In genomic region chr7:127196484-127196883, GRCm38 (mm10) we compare ENCODE assay signal across 8 mouse cellular contexts. TPM values are rescaled to one million over a fixed set of nuclear protein-coding genes. Genes with fewer than 3 reads are reported as not detected.
DNase-seq lines count a peak whose midpoint lies in the region; ATAC-seq and TF ChIP-seq lines count a peak whose summit lies in the region.

No protein-coding gene starts in this region.

- peak overlapping the region; percentile 76 for H3K9ac ChIP-seq in heart, embryonic 12.5 days
- H3K9ac ChIP-seq in MEL (ENCODE audit: control insufficient read depth, low read depth, low read length, poor library complexity, severe bottlenecking), result peak overlapping the region; percentile 67
- H3K9ac ChIP-seq in hindbrain, embryonic 11.5 days (ENCODE audit: low read depth, low read length), result peak overlapping the region; percentile 74
- peak overlapping the region; percentile 72 for H3K9ac ChIP-seq in midbrain, embryonic 13.5 days (replicated peaks)

- H3K27me3 ChIP-seq in heart, embryonic 12.5 days (replicated peaks), result no peaks in the 10 kb centered on the region
- no peaks in the 10 kb centered on the region for H3K27me3 ChIP-seq in MEL (ENCODE audit: control insufficient read depth in 1 of 2, insufficient read depth in 2 of 2, low read length in 2 of 2)
- H3K27me3 ChIP-seq in hindbrain, embryonic 11.5 days (ENCODE audit: control insufficient read depth, insufficient read depth, low read length), result no peaks in the 10 kb centered on the region
- no peaks in the 10 kb centered on the region for H3K27me3 ChIP-seq in midbrain, embryonic 13.5 days
- no peaks in the 10 kb centered on the region for H3K27me3 ChIP-seq in kidney, adult 2 months (replicated peaks; ENCODE audit: control insufficient read depth, insufficient read depth, low read length)

- peak overlapping the region; percentile 62 for H3K27ac ChIP-seq in heart, embryonic 12.5 days (ENCODE audit: poor library complexity, severe bottlenecking)
- peak overlapping the region; percentile 67 for H3K27ac ChIP-seq in MEL (ENCODE audit: control insufficient read depth, low read depth, low read length)
- H3K27ac ChIP-seq in hindbrain, embryonic 11.5 days (ENCODE audit: low read depth, low read length), result peak overlapping the region; percentile 80
- H3K27ac ChIP-seq in midbrain, embryonic 13.5 days, result peak overlapping the region; percentile 78
- H3K27ac ChIP-seq in kidney, adult 2 months (ENCODE audit: insufficient read depth, low read depth, low read length), result no peak overlapping the region

- peaks cover 81% of the 10 kb centered on the region for H3K36me3 ChIP-seq in heart, embryonic 12.5 days
- peaks cover 0 to 12% of the 10 kb centered on the region in 2 experiments; a peak in 3 of 4 replicates for H3K36me3 ChIP-seq in MEL (ENCODE audit: control insufficient read depth in 1 of 2, insufficient read depth in 2 of 2, low read length in 2 of 2)
- peaks cover 20% of the 10 kb centered on the region; the same call in 1 of the 2 replicates for H3K36me3 ChIP-seq in hindbrain, embryonic 11.5 days (ENCODE audit: control insufficient read depth, insufficient read depth, low read length)
- peaks cover 81% of the 10 kb centered on the region for H3K36me3 ChIP-seq in midbrain, embryonic 13.5 days
- H3K36me3 ChIP-seq in kidney, adult 2 months (ENCODE audit: control insufficient read depth, insufficient read depth, low read length), result no peaks in the 10 kb centered on the region

- no peak for DNase-seq in heart, postnatal 4 days
- DNase-seq in MEL (ENCODE audit: low read depth, low spot score), result no peak
- DNase-seq in hindbrain, embryonic 11.5 days (ENCODE audit: low spot score), result no peak
- no peak for DNase-seq in urinary bladder, postnatal 10 days (ENCODE audit: low spot score)
- DNase-seq in right cerebral cortex, adult 2 months (ENCODE audit: low spot score in 2 of 2), result no peak
- DNase-seq in kidney, adult 2 months, result no peak

- H3K4me1 ChIP-seq in heart, embryonic 12.5 days (replicated peaks), result peaks cover 20% of the 10 kb centered on the region
- H3K4me1 ChIP-seq in MEL (ENCODE audit: control insufficient read depth in 1 of 2, insufficient read depth in 2 of 2, low read length in 2 of 2), result peaks cover 0 to 12% of the 10 kb centered on the region in 2 experiments; a peak in 2 of 4 replicates
- peaks cover 5% of the 10 kb centered on the region; the same call in 1 of the 2 replicates for H3K4me1 ChIP-seq in hindbrain, embryonic 11.5 days (replicated peaks; ENCODE audit: control insufficient read depth, insufficient read depth, low read length)
- H3K4me1 ChIP-seq in midbrain, embryonic 13.5 days (replicated peaks), result peaks cover 33% of the 10 kb centered on the region
- peaks cover 12% of the 10 kb centered on the region for H3K4me1 ChIP-seq in kidney, adult 2 months (ENCODE audit: control insufficient read depth, insufficient read depth, low read length)

- H3K79me2 ChIP-seq in MEL (ENCODE audit: control insufficient read depth, insufficient read depth, low read length, poor library complexity), result peaks cover 14% of the 10 kb centered on the region

- TF ChIP-seq POLR2A in MEL (IDR thresholded peaks at IDR 0.05; ENCODE audit: control insufficient read depth in 1 of 2, insufficient read depth in 1 of 2, low read depth in 1 of 2, low read length in 2 of 2, poor library complexity in 1 of 2), result 0 out of 4 replicates have a peak, but pooled peaks of 1 of the 2 experiments have one; percentile 4
- TF ChIP-seq POLR2A in kidney, adult 2 months (IDR thresholded peaks at IDR 0.05; ENCODE audit: low read depth, low read length), result no peak

- no peak for TF ChIP-seq EP300 in MEL (IDR thresholded peaks at IDR 0.05; ENCODE audit: low read depth in 1 of 2, low read length in 2 of 2)

- ATAC-seq in heart, embryonic 12.5 days (ENCODE audit: insufficient number of reproducible peaks, low FRiP score), result no peak
- ATAC-seq in hindbrain, embryonic 11.5 days (ENCODE audit: low FRiP score), result no peak
- ATAC-seq in midbrain, embryonic 13.5 days, result 0 out of 2 replicates have a peak, but pooled peaks have one; percentile 0

- no peak for TF ChIP-seq RAD21 in MEL (IDR thresholded peaks at IDR 0.05; ENCODE audit: low read depth, low read length)

- no peaks in the 10 kb centered on the region for H3K9me3 ChIP-seq in heart, embryonic 12.5 days (replicated peaks)
- no peaks in the 10 kb centered on the region for H3K9me3 ChIP-seq in MEL (replicated peaks; ENCODE audit: insufficient read depth, low read length)
- H3K9me3 ChIP-seq in hindbrain, embryonic 11.5 days (ENCODE audit: control insufficient read depth, low read length), result no peaks in the 10 kb centered on the region
- H3K9me3 ChIP-seq in midbrain, embryonic 13.5 days, result no peaks in the 10 kb centered on the region

- TF ChIP-seq CTCF in MEL (IDR thresholded peaks at IDR 0.05 in 2 of 3, conservative IDR thresholded peaks at IDR 0.05 in 1 of 3; ENCODE audit: control insufficient read depth in 1 of 3, insufficient read depth in 1 of 3, low read depth in 2 of 3, low read length in 3 of 3, poor library complexity in 1 of 3, severe bottlenecking in 1 of 3), result no peak
- TF ChIP-seq CTCF in kidney, adult 2 months (conservative IDR thresholded peaks at IDR 0.05; ENCODE audit: insufficient read depth, insufficient read length, low read depth, low read length), result no peak

- H3K4me2 ChIP-seq in heart, embryonic 12.5 days, result peak overlapping the region; percentile 85
- H3K4me2 ChIP-seq in hindbrain, embryonic 11.5 days (replicated peaks; ENCODE audit: low read depth, low read length), result peak overlapping the region; percentile 83
- peak overlapping the region; percentile 71 for H3K4me2 ChIP-seq in midbrain, embryonic 13.5 days (replicated peaks)

- H3K4me3 ChIP-seq in heart, embryonic 12.5 days, result peak overlapping the region; percentile 86
- no peak overlapping the region for H3K4me3 ChIP-seq in MEL (ENCODE audit: control insufficient read depth in 1 of 2, insufficient read depth in 1 of 2, low read depth in 2 of 2, low read length in 2 of 2)
- H3K4me3 ChIP-seq in hindbrain, embryonic 11.5 days (ENCODE audit: low read depth, low read length), result peak overlapping the region; percentile 69
- H3K4me3 ChIP-seq in midbrain, embryonic 13.5 days (replicated peaks), result peak overlapping the region; percentile 74
- no peak overlapping the region for H3K4me3 ChIP-seq in kidney, adult 2 months (ENCODE audit: insufficient read depth, low read depth, low read length)

- whole genome bisulfite sequencing in heart, embryonic 12.5 days, result 52% methylated on average over 11 of the region's 11 CpGs
- 64% methylated on average over 11 of the region's 11 CpGs for WGBS in hindbrain, embryonic 11.5 days
- 55% methylated on average over 11 of the region's 11 CpGs for WGBS in midbrain, embryonic 13.5 days
- 49% methylated on average over 11 of the region's 11 CpGs for WGBS in kidney, adult 2 months

RNA-seq across cellular contexts. Expression of gene Cd2bp2, which starts 0.6 kb away (rescaled TPM):
- 50.5 and 51.5 TPM in 2 replicates for polyA plus RNA-seq in heart, embryonic 12.5 days (2016; fragmentation: Nextera tagmentation; extraction: Ambion mirVana)
- 10 to 100 TPM; 57.3 to 57.7 TPM for total RNA-seq in heart, postnatal 4 days (2021)
- 55.6 and 64.8 TPM in 2 replicates for total RNA-seq in MEL (2012; rRNA removed)
- polyA plus RNA-seq in MEL (2012; ENCODE audit: insufficient read depth in 1 of 2, insufficient read length in 2 of 2, low read depth in 1 of 2, low replicate concordance in 2 of 2, missing spikeins in 1 of 2), result 10 to 100 TPM in 1 of 2 experiments, not detected in 1; 56.7 TPM
- polyA plus RNA-seq in hindbrain, embryonic 11.5 days (2014; fragmentation: Nextera tagmentation; extraction: Ambion mirVana), result 64.7 and 76.2 TPM in 2 replicates
- 90.8 and 96.1 TPM in 2 replicates for polyA plus RNA-seq in midbrain, embryonic 13.5 days (2015; fragmentation: Nextera tagmentation; extraction: Ambion mirVana)
- polyA plus RNA-seq in kidney, adult 2 months (2012; rRNA removed), result 26.9 and 33.6 TPM in 2 replicates

RNA-seq across cellular contexts. Expression of gene Tbc1d10b, which starts 11.8 kb away (rescaled TPM):
- 29.2 and 32.3 TPM in 2 replicates for polyA plus RNA-seq in heart, embryonic 12.5 days (2016; fragmentation: Nextera tagmentation; extraction: Ambion mirVana)
- total RNA-seq in heart, postnatal 4 days (2021), result 10 to 100 TPM; 41.0 to 42.5 TPM
- total RNA-seq in MEL (2012; rRNA removed), result 37.4 and 43.3 TPM in 2 replicates
- 10 to 100 TPM in 1 of 2 experiments, not detected in 1; 70.3 TPM for polyA plus RNA-seq in MEL (2012; ENCODE audit: insufficient read depth in 1 of 2, insufficient read length in 2 of 2, low read depth in 1 of 2, low replicate concordance in 2 of 2, missing spikeins in 1 of 2)
- 18.7 and 19.1 TPM in 2 replicates for polyA plus RNA-seq in hindbrain, embryonic 11.5 days (2014; fragmentation: Nextera tagmentation; extraction: Ambion mirVana)
- 30.0 and 30.7 TPM in 2 replicates for polyA plus RNA-seq in midbrain, embryonic 13.5 days (2015; fragmentation: Nextera tagmentation; extraction: Ambion mirVana)
- 26.8 and 28.5 TPM in 2 replicates for polyA plus RNA-seq in kidney, adult 2 months (2012; rRNA removed)

RNA-seq across cellular contexts. Expression of gene Mylpf, which starts 12.2 kb away (rescaled TPM):
- 17.8 and 20.0 TPM in 2 replicates for polyA plus RNA-seq in heart, embryonic 12.5 days (2016; fragmentation: Nextera tagmentation; extraction: Ambion mirVana)
- total RNA-seq in heart, postnatal 4 days (2021), result 10 to 100 TPM in 1 of 2 experiments, 1 to 10 TPM in 1; 3.1 to 33.0 TPM
- total RNA-seq in MEL (2012; rRNA removed), result 8.3 and 11.2 TPM in 2 replicates
- polyA plus RNA-seq in MEL (2012; ENCODE audit: insufficient read depth in 1 of 2, insufficient read length in 2 of 2, low read depth in 1 of 2, low replicate concordance in 2 of 2, missing spikeins in 1 of 2), result 1 to 10 TPM in 1 of 2 experiments, not detected in 1; 9.1 TPM
- 24.1 and 26.5 TPM in 2 replicates for polyA plus RNA-seq in hindbrain, embryonic 11.5 days (2014; fragmentation: Nextera tagmentation; extraction: Ambion mirVana)
- 8.5 and 9.0 TPM in 2 replicates for polyA plus RNA-seq in midbrain, embryonic 13.5 days (2015; fragmentation: Nextera tagmentation; extraction: Ambion mirVana)
- polyA plus RNA-seq in kidney, adult 2 months (2012; rRNA removed), result 0.33 and 90.1 TPM in 2 replicates

RNA-seq across cellular contexts. Expression of gene Zfp553, which starts 36.4 kb away (rescaled TPM):
- polyA plus RNA-seq in heart, embryonic 12.5 days (2016; fragmentation: Nextera tagmentation; extraction: Ambion mirVana), result 23.8 and 25.3 TPM in 2 replicates
- 10 to 100 TPM in 1 of 2 experiments, 1 to 10 TPM in 1; 9.2 to 10.8 TPM for total RNA-seq in heart, postnatal 4 days (2021)
- total RNA-seq in MEL (2012; rRNA removed), result 13.9 and 14.6 TPM in 2 replicates
- 10 to 100 TPM in 1 of 2 experiments, not detected in 1; 19.0 TPM for polyA plus RNA-seq in MEL (2012; ENCODE audit: insufficient read depth in 1 of 2, insufficient read length in 2 of 2, low read depth in 1 of 2, low replicate concordance in 2 of 2, missing spikeins in 1 of 2)
- 26.5 and 29.7 TPM in 2 replicates for polyA plus RNA-seq in hindbrain, embryonic 11.5 days (2014; fragmentation: Nextera tagmentation; extraction: Ambion mirVana)
- 69.3 and 75.4 TPM in 2 replicates for polyA plus RNA-seq in midbrain, embryonic 13.5 days (2015; fragmentation: Nextera tagmentation; extraction: Ambion mirVana)
- polyA plus RNA-seq in kidney, adult 2 months (2012; rRNA removed), result 7.9 and 9.6 TPM in 2 replicates

RNA-seq across cellular contexts. Expression of gene Sept1, which starts 36.4 kb away (rescaled TPM):
- polyA plus RNA-seq in heart, embryonic 12.5 days (2016; fragmentation: Nextera tagmentation; extraction: Ambion mirVana), result 22.1 and 28.2 TPM in 2 replicates
- 10 to 100 TPM; 11.2 to 12.1 TPM for total RNA-seq in heart, postnatal 4 days (2021)
- 30.6 and 41.3 TPM in 2 replicates for total RNA-seq in MEL (2012; rRNA removed)
- polyA plus RNA-seq in MEL (2012; ENCODE audit: insufficient read depth in 1 of 2, insufficient read length in 2 of 2, low read depth in 1 of 2, low replicate concordance in 2 of 2, missing spikeins in 1 of 2), result 100 to 1,000 TPM in 1 of 2 experiments, not detected in 1; 116 TPM
- 23.7 and 30.0 TPM in 2 replicates for polyA plus RNA-seq in hindbrain, embryonic 11.5 days (2014; fragmentation: Nextera tagmentation; extraction: Ambion mirVana)
- 27.1 and 28.3 TPM in 2 replicates for polyA plus RNA-seq in midbrain, embryonic 13.5 days (2015; fragmentation: Nextera tagmentation; extraction: Ambion mirVana)
- polyA plus RNA-seq in kidney, adult 2 months (2012; rRNA removed), result 24.1 and 38.4 TPM in 2 replicates

Comparison
In these comparisons a context has a peak if more than half of its experiments do, and no peak if none do; other contexts are left out.
1. H3K4me3 ChIP-seq: peak in heart, embryonic 12.5 days (single experiment), hindbrain, embryonic 11.5 days (single experiment) and midbrain, embryonic 13.5 days (single experiment); none in MEL (0 of 2) and kidney, adult 2 months (single experiment).
2. Peak in every context shown above with its lines, with median percentiles within 50 percentile points of each other: H3K4me2 ChIP-seq and H3K9ac ChIP-seq.